Mouse (Mus musculus) stomach, embryonic 16.5 days (tissue): ENCODE results near the gene Adgrl2. TPM values are rescaled to one million over a fixed set of nuclear protein-coding genes. Genes with fewer than 3 reads are reported as not detected.

Experiments
- ATAC-seq: fragments of 200-750 bp; cut with Nextera tagmentation; 2 replicates; pipeline ENCODE4 v1.8.0; 2017; ENCODE audit warnings: moderate number of reproducible peaks, moderate TSS enrichment; ENCODE audit not compliant: insufficient read depth, low FRiP score
- H3K27ac ChIP-seq: fragments of 300-500 bp; sonication (generic); 2 replicates; pipeline ENCODE4 v1.5.1; 2014; ENCODE audit warnings: low read length
- H3K27me3 ChIP-seq: fragments of 300-500 bp; sonication (generic); 2 replicates; pipeline ENCODE4 v1.6.1; 2014; ENCODE audit warnings: low read length, control low read depth, mixed read lengths; ENCODE audit not compliant: control insufficient read depth, insufficient read depth
- H3K36me3 ChIP-seq: fragments of 300-500 bp; sonication (generic); 2 replicates; pipeline ENCODE4 v1.6.1; 2014; ENCODE audit warnings: low read length; ENCODE audit not compliant: control insufficient read depth, insufficient read depth
- H3K4me1 ChIP-seq: fragments of 300-500 bp; sonication (generic); 2 replicates; pipeline ENCODE4 v1.6.1; 2014; ENCODE audit warnings: low read length, control low read depth, mixed read lengths; ENCODE audit not compliant: control insufficient read depth, insufficient read depth
- H3K4me2 ChIP-seq: fragments of 300-500 bp; sonication (generic); 2 replicates; pipeline ENCODE4 v1.6.1; 2014; ENCODE audit warnings: low read depth, low read length, mixed read lengths
- H3K4me3 ChIP-seq: fragments of 300-500 bp; sonication (generic); replicated peaks from 2 replicates; pipeline ENCODE4 v1.5.1; 2014; ENCODE audit warnings: mild to moderate bottlenecking, low read length
- H3K9ac ChIP-seq: fragments of 300-500 bp; sonication (generic); 2 replicates; pipeline ENCODE4 v1.6.1; 2014; ENCODE audit warnings: low read length
- H3K9me3 ChIP-seq: fragments of 300-500 bp; sonication (generic); replicated peaks from 2 replicates; pipeline ENCODE4 v1.6.1; 2016; ENCODE audit warnings: low read length, control low read depth; ENCODE audit not compliant: control insufficient read depth
- WGBS: fragments of 180-500 bp; shearing (Covaris S2); extraction: QIAGEN DNeasy Blood & Tissue Kit; methylation state at CpG from one replicate; pipeline ENCODE4 v1.1.7; 2014; 5-methylcytosine and 5-hydroxymethylcytosine counted together
- polyA plus RNA-seq: library from polyadenylated mRNA; unstranded; fragments of >200 nt; fragmentation: Nextera tagmentation; extraction: Ambion mirVana; gene quantifications from 2 replicates; pipeline ENCODE4 v1.2.1, GENCODE M21; 2015

The Adgrl2 gene
- polyA plus RNA-seq, 1 experiment from 2014 or later: 39.6 TPM

GRCm38 (mm10) chr3:148939457-148939856 is 50.9 kb downstream of the Adgrl2 start:
- Histone ChIP-seq H3K4me1 (peaks cover 11% of the 10 kb centered on the region; the same call in 1 of the 2 replicates), H3K9me3 (no peaks in the 10 kb centered on the region), H3K4me3 (no peak overlapping the region), H3K36me3 (no peaks in the 10 kb centered on the region), H3K4me2 (no peak overlapping the region), H3K27ac (no peak overlapping the region), H3K27me3 (no peaks in the 10 kb centered on the region), H3K9ac (no peak overlapping the region)
- WGBS: 21% methylated on average over 7 of the region's 7 CpGs
- ATAC-seq: no peak

GRCm38 (mm10) chr3:148935056-148935455 is 55.3 kb downstream of the Adgrl2 start:
- no peak for ATAC-seq
- 87% methylated on average over 9 of the region's 9 CpGs for WGBS
- Histone ChIP-seq H3K27ac (no peak overlapping the region), H3K9me3 (no peaks in the 10 kb centered on the region), H3K4me1 (peaks cover 19% of the 10 kb centered on the region), H3K4me3 (no peak overlapping the region), H3K4me2 (no peak overlapping the region), H3K9ac (no peak overlapping the region), H3K27me3 (no peaks in the 10 kb centered on the region), H3K36me3 (no peaks in the 10 kb centered on the region)

GRCm38 (mm10) chr3:148934279-148934678 is 56.1 kb downstream of the Adgrl2 start:
- Histone ChIP-seq H3K9ac (no peak overlapping the region), H3K27ac (no peak overlapping the region), H3K36me3 (no peaks in the 10 kb centered on the region), H3K4me1 (peaks cover 15% of the 10 kb centered on the region), H3K27me3 (no peaks in the 10 kb centered on the region), H3K4me2 (no peak overlapping the region), H3K9me3 (no peaks in the 10 kb centered on the region), H3K4me3 (no peak overlapping the region)
- 84% methylated on average over 5 of the region's 5 CpGs for WGBS
- ATAC-seq: no peak

- no peak for ATAC-seq
- Histone ChIP-seq H3K4me3 (no peak overlapping the region), H3K4me1 (peaks cover 15% of the 10 kb centered on the region), H3K9me3 (no peaks in the 10 kb centered on the region), H3K36me3 (no peaks in the 10 kb centered on the region), H3K27ac (no peak overlapping the region), H3K27me3 (no peaks in the 10 kb centered on the region), H3K9ac (no peak overlapping the region), H3K4me2 (no peak overlapping the region)
- WGBS: 74% methylated on average over 6 of the region's 6 CpGs
Measured at GRCm38 (mm10) chr3:148933160-148933559, 57.2 kb downstream of the Adgrl2 start.

- Histone ChIP-seq H3K36me3 (no peaks in the 10 kb centered on the region), H3K4me1 (peaks cover 16% of the 10 kb centered on the region), H3K27ac (no peak overlapping the region), H3K4me2 (no peak overlapping the region), H3K4me3 (no peak overlapping the region), H3K9me3 (no peaks in the 10 kb centered on the region), H3K27me3 (no peaks in the 10 kb centered on the region), H3K9ac (no peak overlapping the region)
- WGBS: 64% methylated on average over 6 of the region's 6 CpGs
- no peak for ATAC-seq
Measured at GRCm38 (mm10) chr3:148930913-148931312, 59.4 kb downstream of the Adgrl2 start.

- no peak for ATAC-seq
- no peak overlapping the region for H3K9ac ChIP-seq
- H3K4me1 ChIP-seq: peaks cover 8% of the 10 kb centered on the region
- no peak overlapping the region for H3K4me2 ChIP-seq
- H3K36me3 ChIP-seq: no peaks in the 10 kb centered on the region
- WGBS: 54% methylated on average over 3 of the region's 3 CpGs
- H3K4me3 ChIP-seq: no peak overlapping the region
- H3K27me3 ChIP-seq: no peaks in the 10 kb centered on the region
- H3K9me3 ChIP-seq: no peaks in the 10 kb centered on the region
- no peak overlapping the region for H3K27ac ChIP-seq
Measured at GRCm38 (mm10) chr3:148926330-148926729, 64.0 kb downstream of the Adgrl2 start.

- Histone ChIP-seq H3K27me3 (no peaks in the 10 kb centered on the region), H3K9me3 (no peaks in the 10 kb centered on the region), H3K36me3 (no peaks in the 10 kb centered on the region), H3K4me2 (no peak overlapping the region), H3K9ac (no peak overlapping the region), H3K27ac (no peak overlapping the region), H3K4me3 (no peak overlapping the region), H3K4me1 (0 out of 2 replicates have a peak, but pooled peaks cover 4% of the 10 kb centered on the region)
- no peak for ATAC-seq
- WGBS: 78% methylated on average over 14 of the region's 14 CpGs
Measured at GRCm38 (mm10) chr3:148922618-148923095, 67.7 kb downstream of the Adgrl2 start.

GRCm38 (mm10) chr3:148921966-148922587 is 68.3 kb downstream of the Adgrl2 start:
- H3K4me1 ChIP-seq: 0 out of 2 replicates have a peak, but pooled peaks cover 4% of the 10 kb centered on the region
- H3K27me3 ChIP-seq: no peaks in the 10 kb centered on the region
- H3K4me3 ChIP-seq: no peak overlapping the region
- no peaks in the 10 kb centered on the region for H3K9me3 ChIP-seq
- H3K4me2 ChIP-seq: no peak overlapping the region
- 83% methylated on average over 13 of the region's 13 CpGs for WGBS
- no peaks in the 10 kb centered on the region for H3K36me3 ChIP-seq
- no peak for ATAC-seq
- H3K27ac ChIP-seq: no peak overlapping the region
- no peak overlapping the region for H3K9ac ChIP-seq

GRCm38 (mm10) chr3:148920881-148921280 is 69.5 kb downstream of the Adgrl2 start:
- Histone ChIP-seq H3K36me3 (no peaks in the 10 kb centered on the region), H3K4me1 (0 out of 2 replicates have a peak, but pooled peaks cover 4% of the 10 kb centered on the region), H3K27ac (no peak overlapping the region), H3K9ac (no peak overlapping the region), H3K27me3 (no peaks in the 10 kb centered on the region), H3K9me3 (no peaks in the 10 kb centered on the region), H3K4me2 (no peak overlapping the region), H3K4me3 (no peak overlapping the region)
- no peak for ATAC-seq
- WGBS: 64% methylated on average over 6 of the region's 6 CpGs
